Mouse (Mus musculus): Measurements from ENCODE around the gene Rtn1.
A peak's percentile ranks its signal among the peaks of the same experiment; 100 is the strongest.

Rtn1 gene

DNA sequence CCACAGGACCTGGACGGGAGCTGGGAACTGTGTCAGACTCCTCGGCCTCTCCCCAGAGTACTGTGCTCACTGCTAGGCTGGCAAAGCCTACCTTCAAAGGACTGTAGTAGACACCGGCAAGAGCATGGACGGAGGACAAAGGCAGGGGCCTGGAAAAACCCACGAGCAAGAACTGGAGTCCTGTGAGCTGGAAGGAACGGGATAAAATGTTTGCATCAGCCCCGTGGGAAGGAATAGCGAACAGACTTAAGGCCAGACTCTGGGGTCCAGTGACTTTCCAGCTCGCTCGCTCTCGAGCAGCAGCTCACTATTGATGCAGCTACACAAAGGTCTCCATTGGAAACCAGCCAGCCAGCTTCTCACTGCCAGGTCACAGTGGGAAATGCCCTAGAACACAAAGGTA is 34.0 kb downstream of the Rtn1 start:
- no peak for DNase-seq (ENCODE audit: low read depth in 1 of 2, low spot score in 2 of 2)

DNA sequence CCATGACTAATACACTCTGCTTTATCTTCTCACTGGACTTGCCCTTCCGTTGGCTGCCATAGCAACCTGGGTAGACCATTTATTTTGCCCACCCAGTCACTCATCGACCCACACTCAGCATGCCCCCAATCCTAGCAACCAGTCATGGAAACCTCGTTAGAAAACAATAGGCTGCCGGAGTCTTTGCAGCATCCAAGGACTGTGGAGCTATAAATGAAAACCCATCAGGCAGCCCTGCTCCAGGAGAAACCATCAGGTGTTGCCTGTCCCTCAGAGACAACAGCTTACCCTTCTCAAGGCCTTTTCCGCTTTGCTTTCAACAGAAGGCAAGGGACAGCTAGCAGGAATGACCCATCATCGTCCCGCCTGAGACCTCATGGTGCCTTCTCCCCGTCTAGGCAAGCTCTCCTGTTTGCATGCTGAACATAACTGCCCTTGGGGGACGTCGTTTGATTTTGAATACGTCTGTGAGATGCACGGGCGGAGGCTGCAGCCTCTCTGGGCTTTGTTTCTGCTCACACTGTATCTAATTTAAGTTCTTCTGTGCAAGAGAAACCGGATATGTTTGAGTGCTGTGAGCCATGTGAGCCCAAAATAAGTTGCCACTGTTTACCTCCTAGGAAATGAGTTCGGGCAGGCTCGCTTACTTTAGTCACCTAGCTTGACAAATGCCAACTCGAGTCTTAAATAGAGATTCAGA is 34.8 kb downstream of the Rtn1 start:
- no peak for DNase-seq (ENCODE audit: low read depth in 1 of 2, low spot score in 2 of 2)

DNA sequence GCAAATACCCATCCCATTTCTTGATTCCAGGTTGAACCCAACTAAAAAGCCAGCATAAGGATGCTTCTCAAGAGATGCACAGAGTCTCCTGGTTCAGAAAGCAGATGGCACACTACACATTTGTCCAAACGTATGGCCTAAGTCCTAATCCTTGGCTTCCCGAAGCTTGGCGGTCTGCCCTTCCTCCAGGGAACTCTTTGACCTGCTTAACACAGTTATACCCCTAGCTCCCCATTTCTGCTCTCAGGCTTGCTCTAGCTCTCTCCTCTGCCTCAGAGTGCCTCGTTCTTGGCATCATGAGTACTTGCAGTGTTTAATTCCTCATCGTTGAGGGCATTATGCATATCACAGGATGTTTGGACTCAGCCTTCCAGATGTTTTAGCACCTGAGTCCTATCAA is 38.8 kb downstream of the Rtn1 start:
- DNase-seq (ENCODE audit: low read depth in 1 of 2, low spot score in 2 of 2), result no peak

DNA sequence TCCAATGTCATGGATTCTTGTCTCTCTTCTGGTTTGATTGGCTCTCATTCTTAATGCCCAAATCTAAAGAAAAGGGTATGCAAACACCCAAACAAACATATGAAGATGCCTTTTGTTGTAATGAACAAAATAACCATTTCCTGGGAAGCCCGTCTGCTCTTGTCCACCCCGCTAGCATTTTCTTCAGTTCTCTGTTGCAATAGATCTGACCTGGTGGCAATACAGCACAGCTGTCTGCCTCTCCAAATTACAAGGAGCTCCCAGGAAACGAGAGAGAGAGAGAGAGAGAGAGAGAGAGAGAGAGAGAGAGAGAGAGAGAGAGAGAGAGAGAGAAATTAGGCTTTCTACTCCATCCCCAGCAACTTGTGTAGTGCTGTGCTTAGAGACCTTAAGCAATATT is 42.1 kb downstream of the Rtn1 start:
- no peak for DNase-seq (ENCODE audit: low read depth in 1 of 2, low spot score in 2 of 2)

DNA sequence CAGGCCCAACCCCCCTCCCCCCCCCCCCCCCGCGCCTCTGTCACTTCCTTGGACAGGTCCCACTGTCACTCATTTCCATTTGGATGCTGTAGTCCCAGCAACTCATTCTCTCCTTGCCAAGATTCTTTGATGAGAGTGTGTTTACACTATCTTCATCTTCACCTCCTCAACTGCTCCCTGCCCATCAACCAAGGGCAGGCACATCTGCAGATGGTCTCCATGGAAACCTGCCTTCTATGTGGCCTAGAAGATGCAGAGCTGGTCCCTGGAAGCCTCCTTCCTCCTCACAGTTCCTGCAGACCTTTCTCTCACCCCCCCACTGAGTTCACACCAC is 42.8 kb downstream of the Rtn1 start:
- no peak for DNase-seq (ENCODE audit: low read depth in 1 of 2, low spot score in 2 of 2)

DNA sequence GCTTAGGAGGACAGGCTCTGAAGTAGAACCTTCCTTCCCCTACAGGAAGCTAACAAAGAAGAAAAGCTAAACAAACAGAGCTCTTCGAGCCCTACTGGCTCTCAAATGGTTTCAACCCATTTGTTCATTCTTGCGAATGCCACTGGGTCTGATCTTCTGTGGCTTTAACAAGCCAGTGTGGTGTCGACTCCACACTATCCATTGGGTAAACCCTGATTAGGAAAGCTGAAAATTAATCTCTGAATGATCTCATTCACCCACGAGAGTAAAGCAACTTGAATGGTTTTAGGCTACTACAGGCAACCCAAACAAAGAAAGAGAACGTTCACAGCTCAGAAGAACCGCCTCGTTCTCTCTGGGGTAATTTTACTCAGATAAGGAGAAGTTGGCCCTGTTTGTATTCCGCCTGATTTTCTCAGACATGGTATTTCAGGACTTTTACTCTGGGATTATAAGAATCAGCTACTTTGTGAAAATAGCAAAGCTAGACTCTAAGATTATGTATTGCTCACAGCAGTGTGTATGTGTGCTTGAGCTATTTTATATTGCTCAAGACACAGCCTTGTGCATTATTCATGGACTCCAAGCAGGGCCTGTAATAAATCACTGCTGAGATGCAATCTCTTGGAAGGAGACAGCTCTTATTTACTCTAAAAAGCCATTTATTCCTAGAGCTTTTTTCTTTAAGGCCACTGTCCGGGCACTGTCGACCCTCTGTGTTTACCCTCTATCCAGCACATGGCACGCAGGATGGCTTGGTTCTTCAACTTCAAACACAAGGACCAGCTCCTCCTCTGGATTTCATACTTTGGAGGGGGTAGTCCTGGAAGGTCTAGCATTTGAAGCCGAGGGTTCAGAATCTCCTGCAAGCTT is 43.4 kb downstream of the Rtn1 start:
- DNase-seq (ENCODE audit: low read depth in 1 of 2, low spot score in 2 of 2), result no peak

DNA sequence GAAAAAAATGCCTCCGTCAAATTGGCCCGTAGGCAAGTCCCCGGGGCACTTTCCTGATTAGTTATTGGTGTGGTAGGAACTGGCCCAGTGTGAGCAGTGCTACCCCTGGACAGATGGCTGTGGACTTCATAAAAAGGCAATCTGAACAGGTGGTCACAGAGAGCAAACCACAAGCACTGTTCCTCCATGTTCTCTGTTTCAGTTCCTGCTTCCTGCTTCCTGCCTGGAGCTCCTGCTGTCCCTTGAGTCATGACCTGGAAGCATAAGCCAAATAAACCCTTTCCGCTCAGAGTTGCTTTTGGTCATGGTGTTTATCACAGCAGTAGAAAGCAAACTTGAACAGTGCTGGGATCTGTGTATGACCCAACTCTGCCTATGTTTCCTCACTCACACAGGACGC is 44.3 kb downstream of the Rtn1 start:
- no peak for DNase-seq (ENCODE audit: low read depth in 1 of 2, low spot score in 2 of 2)

DNA sequence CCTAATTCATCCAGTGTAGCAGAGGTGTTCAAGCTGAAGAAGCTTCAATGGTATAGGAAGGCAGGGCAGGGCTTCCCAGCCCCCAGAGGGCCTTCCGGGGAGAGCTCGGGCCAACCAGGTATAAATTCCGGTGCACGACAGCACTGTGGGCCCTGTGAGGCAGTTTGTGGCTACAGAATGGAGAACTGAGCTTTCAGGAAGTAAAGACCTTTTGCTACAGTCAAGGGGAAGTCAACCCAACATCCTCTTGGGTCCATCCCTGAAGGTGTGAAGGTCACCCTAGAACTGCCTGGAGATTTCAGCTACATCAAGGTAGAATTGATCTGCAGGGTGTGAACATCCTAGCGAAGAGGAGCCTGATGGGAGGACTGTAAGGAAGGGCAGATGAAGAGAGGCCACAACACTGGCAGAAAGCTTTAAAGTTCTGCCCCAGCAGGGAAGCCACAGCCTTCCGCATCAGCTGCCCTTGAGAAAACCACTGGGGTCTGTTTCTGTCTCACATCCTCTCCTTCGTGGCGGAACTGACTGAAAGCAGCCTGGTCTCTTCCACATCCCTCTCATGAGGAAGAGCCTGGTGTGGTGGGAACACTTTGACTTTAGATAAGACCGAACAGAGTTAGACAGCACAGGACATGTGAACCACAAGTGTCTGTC is 47.0 kb downstream of the Rtn1 start:
- peak in 1 of 2 experiments; percentile 24 for DNase-seq (ENCODE audit: low read depth in 1 of 2, low spot score in 2 of 2)

DNA sequence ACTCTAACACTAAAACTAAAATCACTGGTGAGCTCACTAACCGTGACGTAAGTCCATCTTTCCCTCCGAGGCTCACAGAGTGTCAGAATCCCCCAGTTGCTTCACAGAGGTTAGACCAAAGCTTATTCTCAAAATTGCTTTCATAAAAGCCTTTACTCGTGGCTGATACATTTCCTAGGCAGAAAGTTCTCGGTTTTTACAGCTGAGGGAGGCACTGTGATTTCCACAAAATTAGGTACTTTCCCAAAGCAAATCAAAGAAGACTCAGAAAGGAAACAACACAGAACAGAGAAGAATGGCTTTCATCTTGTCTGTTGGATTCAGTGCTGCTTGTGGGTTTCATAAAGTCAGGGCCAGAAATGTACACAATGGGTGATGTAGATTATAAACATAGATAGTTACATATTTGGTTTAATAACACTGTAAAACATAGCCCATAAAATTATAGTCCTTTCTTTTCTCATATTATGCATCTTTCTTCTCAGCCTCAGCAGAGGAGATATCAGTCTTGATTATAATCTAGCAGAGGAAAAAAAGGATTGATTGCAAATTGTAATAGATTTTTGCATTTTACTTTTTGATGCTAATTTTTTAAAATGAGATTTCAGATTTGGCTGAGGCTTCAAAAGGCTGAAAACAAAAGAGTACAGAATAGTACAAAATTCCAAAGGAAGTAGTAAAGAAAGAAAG is 47.8 kb downstream of the Rtn1 start:
- no peak for DNase-seq (ENCODE audit: low read depth in 1 of 2, low spot score in 2 of 2)

DNA sequence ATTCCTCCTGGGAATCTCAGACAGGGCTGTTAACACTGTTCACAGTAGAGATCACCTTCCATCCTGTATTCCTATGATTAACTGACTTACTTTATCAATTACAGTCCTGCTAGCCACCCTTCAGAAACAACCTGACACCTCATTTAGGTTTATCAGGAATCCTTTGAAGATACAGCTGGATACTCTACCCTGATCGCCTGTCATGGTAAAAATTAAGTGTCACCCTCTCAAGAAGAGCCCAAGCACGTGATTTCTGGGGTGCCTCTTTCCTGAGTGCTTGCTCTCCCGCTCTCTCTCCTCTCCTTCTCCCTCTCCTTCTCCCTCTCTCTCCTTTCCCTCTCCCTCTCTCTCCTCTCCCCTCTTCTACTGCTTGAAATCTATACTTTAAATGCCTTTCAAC is 49.0 kb downstream of the Rtn1 start:
- DNase-seq (ENCODE audit: low read depth in 1 of 2, low spot score in 2 of 2), result no peak

DNA sequence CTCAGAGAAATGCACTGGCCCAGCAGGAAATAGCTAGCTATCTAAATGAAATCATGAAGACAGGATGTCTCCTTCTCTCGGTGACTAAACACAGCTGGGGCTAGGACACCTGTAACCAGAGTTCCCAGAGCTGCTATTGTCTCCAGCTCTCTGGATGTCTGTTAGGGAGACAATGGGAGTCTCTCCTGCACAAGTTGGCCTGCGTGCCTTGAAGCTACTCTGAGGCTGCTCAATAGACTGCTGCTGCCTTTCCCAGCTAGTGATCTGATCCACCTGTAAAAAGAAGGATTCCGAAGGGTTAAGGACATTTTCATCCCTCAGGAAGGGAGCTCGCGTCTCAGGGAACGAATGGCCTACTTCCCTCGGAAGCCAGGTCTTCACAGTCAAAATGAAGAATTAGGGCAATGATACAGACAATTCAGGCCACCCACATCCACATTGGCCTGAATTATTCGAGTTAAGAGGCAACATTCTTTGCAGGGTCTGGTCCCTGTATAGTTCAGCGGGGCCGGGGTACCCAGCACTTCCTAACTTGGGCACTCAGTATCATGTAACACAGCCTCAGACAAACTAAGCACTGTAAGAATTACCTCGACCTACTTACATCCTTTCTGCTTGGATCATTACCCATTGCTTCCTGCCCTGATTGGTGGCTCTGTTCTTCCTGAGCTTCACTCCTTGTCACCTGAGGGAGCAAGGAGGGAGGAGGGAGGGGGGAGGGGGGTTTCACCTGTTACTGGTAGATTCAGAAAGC is 51.0 kb downstream of the Rtn1 start:
- no peak for DNase-seq (ENCODE audit: low read depth in 1 of 2, low spot score in 2 of 2)

DNA sequence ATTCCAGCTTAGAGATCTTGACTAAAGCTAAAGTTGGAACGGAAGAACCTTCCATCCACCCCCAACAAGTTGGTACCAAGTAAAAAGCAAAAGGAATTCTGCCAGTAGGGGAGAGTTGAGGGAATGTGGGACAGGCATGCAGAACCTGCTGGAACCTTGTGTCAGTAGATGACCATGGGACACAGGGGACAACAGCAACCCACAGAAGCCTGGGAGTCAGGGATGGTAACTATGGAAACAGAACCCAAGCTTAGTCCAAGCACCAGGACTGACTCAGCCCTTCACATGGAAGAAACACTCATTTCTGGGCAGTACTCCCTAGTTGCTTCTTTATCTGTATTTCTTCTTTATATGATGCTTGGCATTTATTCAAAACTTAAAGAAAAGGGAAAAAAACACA is 54.6 kb downstream of the Rtn1 start:
- DNase-seq (ENCODE audit: low read depth in 1 of 2, low spot score in 2 of 2), result no peak

DNA sequence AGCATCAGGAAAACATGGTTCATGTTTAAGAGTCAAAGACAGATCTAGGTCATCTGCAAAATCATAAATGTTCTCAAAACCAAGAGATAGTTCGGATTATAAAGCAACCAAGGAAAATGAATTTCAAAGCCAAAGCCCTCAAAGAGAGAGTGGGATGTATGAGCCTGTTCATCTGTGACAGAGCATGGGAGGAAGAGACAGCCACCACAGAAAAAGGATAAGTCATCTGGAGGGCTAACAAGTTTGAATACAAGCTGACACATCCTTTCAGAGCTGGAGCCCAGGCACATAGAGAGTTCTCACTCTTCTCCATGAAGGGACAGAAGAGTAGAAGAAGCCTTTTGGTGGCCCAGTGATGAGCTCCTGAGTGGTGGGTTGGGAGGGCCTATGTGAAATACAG is 55.3 kb downstream of the Rtn1 start:
- no peak for DNase-seq (ENCODE audit: low read depth in 1 of 2, low spot score in 2 of 2)

DNA sequence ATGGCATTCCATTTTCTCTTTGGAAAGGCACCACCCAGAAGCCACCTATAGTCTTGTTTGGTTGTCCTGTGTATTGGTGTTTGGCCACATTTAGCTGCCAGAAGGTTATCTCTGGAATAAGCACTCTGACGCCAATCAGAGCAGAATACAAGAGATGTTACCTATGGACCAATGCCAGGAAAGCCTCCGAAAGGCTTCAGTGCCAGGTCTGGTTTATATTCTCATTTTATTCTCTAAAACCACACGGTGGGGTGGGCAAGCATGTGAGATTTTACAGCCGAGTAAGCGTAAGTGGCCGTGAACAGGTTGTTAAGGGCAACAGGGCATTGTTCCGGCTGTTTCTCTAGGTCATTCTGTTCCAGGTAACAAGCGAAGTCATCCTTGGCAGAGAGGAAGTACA is 60.3 kb downstream of the Rtn1 start:
- DNase-seq (ENCODE audit: low read depth in 1 of 2, low spot score in 2 of 2), result no peak

DNA sequence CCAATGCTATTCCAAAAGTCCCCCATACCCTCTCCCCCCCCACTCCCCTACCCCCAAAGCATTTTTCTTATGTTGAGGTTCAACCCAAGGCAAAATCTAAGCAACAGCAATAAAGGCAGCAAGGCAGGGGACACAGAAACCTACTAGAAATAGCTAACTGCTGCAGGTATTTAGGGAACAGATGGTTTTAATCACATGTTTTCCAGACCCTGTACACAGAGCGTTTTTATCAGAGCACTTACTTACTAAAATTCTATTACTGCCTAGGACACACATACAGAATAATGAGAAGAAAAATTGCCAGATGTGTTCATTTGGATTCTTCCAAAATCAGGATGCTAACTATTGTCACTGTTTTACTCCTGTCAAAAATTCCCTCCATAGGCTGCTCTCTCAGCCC is 61.7 kb downstream of the Rtn1 start:
- no peak for DNase-seq (ENCODE audit: low read depth in 1 of 2, low spot score in 2 of 2)

DNA sequence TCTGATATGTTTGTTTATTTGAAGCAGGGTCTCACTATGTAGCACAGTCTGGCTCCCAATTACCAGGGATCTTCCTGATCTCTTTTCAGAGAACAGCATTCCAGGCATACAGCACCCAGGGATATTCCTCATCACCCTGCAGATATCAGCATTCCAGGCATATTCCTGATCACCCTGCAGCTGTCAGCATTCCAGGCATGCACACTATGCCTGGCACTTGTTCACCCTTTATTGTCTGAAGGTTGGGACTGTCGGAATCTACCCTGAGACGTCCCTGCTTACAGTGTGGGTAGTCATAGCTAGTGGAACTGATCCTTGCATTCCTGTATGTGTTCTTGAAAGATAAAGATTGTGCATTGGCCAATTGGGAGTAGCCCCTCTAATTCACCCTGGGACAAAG is 65.2 kb downstream of the Rtn1 start:
- DNase-seq (ENCODE audit: low read depth in 1 of 2, low spot score in 2 of 2), result no peak

DNA sequence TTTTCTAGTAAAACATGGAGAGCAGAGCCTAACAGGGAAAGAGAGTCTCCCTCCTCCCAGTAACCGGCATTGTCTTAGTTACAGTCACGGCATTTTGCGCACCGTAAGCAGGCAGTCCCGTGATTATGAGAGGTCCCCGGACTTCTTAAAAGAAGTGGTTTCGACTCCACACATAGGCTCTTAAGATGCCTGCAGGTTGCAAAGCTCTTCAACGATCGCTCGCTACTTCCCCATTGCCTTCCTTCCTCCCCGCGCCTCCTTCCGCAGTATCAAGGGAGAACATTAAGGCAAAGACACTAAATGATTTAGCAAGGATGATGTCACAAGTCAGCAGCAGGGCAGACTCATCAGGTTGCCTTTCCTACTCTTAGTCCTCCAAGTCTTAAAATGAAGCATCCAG is 72.8 kb downstream of the Rtn1 start:
- peak in 1 of 2 experiments; percentile 2 for DNase-seq (ENCODE audit: low read depth in 1 of 2, low spot score in 2 of 2)

DNA sequence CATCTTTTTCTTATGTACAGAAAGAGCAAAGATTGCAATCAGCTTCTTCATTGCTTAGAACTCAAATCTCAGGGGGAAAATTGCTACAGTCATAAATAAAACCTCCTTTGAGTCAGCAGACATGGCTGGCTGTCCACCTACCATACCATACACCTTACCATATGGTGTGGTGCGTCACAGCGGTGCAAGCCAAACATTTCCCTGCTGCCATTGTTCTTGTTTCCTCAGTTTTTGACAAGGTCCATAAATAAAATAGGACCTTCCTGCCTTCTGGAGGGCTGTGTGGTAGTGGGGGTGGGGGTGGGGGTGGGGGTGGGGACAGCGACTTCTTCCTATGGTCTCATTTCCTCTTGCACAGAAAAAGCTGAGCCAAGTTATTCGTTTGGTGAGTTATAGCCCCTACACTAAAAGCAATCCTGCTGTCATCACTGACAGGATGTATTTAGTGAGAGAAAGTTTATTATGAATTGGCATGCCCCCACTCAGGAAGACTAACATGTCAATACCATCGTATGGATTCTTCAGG is 76.3 kb downstream of the Rtn1 start:
- no peak for DNase-seq (ENCODE audit: low read depth in 1 of 2, low spot score in 2 of 2)

DNA sequence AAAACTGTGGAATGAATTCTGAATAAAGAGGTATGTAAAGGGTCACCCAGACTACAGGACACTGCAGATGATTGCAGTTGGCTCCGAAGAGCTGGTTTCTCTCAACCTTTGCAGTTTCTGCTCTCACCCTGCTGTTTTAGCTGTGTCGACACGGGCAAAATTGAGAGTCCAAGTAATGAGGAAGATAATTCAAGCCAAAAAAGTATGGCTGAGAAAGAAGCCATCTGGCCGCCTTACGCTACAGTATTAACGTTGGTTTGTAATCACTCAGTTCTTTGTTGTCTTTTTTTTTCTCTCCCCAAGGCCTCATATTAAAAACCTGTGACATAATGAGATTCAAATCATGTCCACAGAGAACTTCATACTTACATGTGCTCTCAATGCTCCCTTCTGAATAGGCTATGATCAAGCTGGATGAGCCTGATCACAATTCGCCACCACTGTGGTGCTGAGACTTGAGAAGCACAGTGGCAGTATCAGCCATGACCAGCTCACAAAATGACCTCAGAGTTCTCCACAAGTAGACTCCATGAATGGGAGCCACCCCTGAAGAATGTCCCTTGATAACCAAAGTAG is 76.9 kb downstream of the Rtn1 start:
- no peak for DNase-seq (ENCODE audit: low read depth in 1 of 2, low spot score in 2 of 2)

DNA sequence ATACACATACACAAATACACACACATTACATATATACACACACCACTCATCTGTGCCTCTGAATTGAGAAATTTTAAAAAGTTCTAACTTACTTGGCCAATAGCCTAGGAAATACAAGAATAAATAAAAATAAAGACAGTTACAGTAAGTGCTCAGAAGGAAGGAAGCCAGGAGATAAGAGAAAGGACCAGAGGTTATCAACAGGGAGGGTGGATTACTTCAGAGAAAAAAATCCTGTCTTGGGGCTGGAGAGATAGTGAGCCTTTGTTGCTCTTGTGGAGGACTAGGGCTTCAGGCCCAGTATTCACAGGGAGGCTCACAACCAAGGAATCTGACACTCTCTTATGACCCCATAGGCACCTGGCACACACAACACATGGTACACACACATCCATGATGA is 82.8 kb downstream of the Rtn1 start:
- DNase-seq (ENCODE audit: low read depth in 1 of 2, low spot score in 2 of 2), result no peak
